Mouse (Mus musculus) kidney, adult 10 weeks (tissue): Measurements from ENCODE around the gene B3galnt1. TPM values are rescaled to one million over a fixed set of nuclear protein-coding genes. Genes with fewer than 3 reads are reported as not detected.

Experiments
- polyA plus RNA-seq: library from polyadenylated mRNA; stranded (reverse); fragments of 350-450 nt; fragmentation: Illumina TruSeq; extraction: RNeasy Lipid Tissue Mini Kit (QIAGEN cat#74804); gene quantifications from one replicate; pipeline ENCODE4 v1.2.3, GENCODE M21; 2014; ENCODE audit warnings: low read depth, low replicate concordance

Gene B3galnt1
- 57.2 TPM for polyA plus RNA-seq

GRCm38 (mm10) chr3:69598261-69599165 is at the start of gene B3galnt1:
Gene B3galnt1 (minus strand): TSS chr3:69598960.

Other genes starting within 250 kb of the B3galnt1 start
- 141 TPM for gene Nmd3, start 123.0 kb upstream of the B3galnt1 start, polyA plus RNA-seq